Mouse (Mus musculus) MEL (cell line): ENCODE measurements at regions not wholly inside any gene's neighbourhood (a gene's known extent, or its start where the extent isn't known, plus 50 kb on each side); places are given as distances from the start of the nearest gene placed in this dataset.

Experiments
- DNase-seq: peaks from one replicate; pipeline ENCODE4 v3.0.0; 2011; ENCODE audit warnings: low read depth, low spot score
- H3K27ac ChIP-seq: 2 replicates; pipeline ENCODE4 v1.5.1; 2012; ENCODE audit warnings: low read depth, mild to moderate bottlenecking, control low read depth, low read length, moderate library complexity; ENCODE audit not compliant: control insufficient read depth
- H3K27me3 ChIP-seq, 2 experiments: fragments of 150-350 bp in 1 of 2; sonication (generic) in 1 of 2; 2 replicates each; pipeline ENCODE4 v1.6.1; 2012; ENCODE audit warnings: low read length in 2 of 2, mild to moderate bottlenecking in 2 of 2, improper control_type of control experiment in 1 of 2, moderate library complexity in 1 of 2; ENCODE audit not compliant: insufficient read depth in 2 of 2, control insufficient read depth in 1 of 2
- H3K36me3 ChIP-seq, 2 experiments: 2 replicates each; pipeline ENCODE4 v1.6.1; 2012 to 2014; ENCODE audit warnings: low read length in 2 of 2, improper control_type of control experiment in 1 of 2, inconsistent platforms in 1 of 2, mild to moderate bottlenecking in 1 of 2; ENCODE audit not compliant: insufficient read depth in 2 of 2, control insufficient read depth in 1 of 2
- H3K4me1 ChIP-seq, 2 experiments: fragments of 150-350 bp in 1 of 2; sonication (generic) in 1 of 2; 2 replicates each; pipeline ENCODE4 v1.6.1; 2012; ENCODE audit warnings: low read length in 2 of 2, improper control_type of control experiment in 1 of 2, mild to moderate bottlenecking in 1 of 2; ENCODE audit not compliant: insufficient read depth in 2 of 2, control insufficient read depth in 1 of 2
- H3K4me3 ChIP-seq, 2 experiments: fragments of 150-350 bp in 1 of 2; sonication (generic) in 1 of 2; 2 replicates each; pipeline ENCODE4 v1.5.1; 2012; ENCODE audit warnings: low read depth in 2 of 2, low read length in 2 of 2, mild to moderate bottlenecking in 2 of 2, moderate library complexity in 2 of 2, control low read depth in 1 of 2, improper control_type of control experiment in 1 of 2; ENCODE audit not compliant: control insufficient read depth in 1 of 2, insufficient read depth in 1 of 2
- H3K79me2 ChIP-seq: 2 replicates; pipeline ENCODE4 v1.6.1; 2012; ENCODE audit warnings: mild to moderate bottlenecking, low read length, moderate library complexity; ENCODE audit not compliant: control insufficient read depth, poor library complexity, insufficient read depth
- H3K9ac ChIP-seq: 2 replicates; pipeline ENCODE4 v1.6.1; 2012; ENCODE audit warnings: low read depth, mild to moderate bottlenecking, control low read depth, low read length, moderate library complexity; ENCODE audit not compliant: control insufficient read depth, poor library complexity, severe bottlenecking
- H3K9me3 ChIP-seq: fragments of 150-350 bp; sonication (generic); replicated peaks from 2 replicates; pipeline ENCODE4 v1.6.1; 2012; ENCODE audit warnings: mild to moderate bottlenecking, low read length, improper control_type of control experiment, moderate library complexity; ENCODE audit not compliant: insufficient read depth
- BHLHE40 ChIP-seq: IDR thresholded peaks from 2 replicates; pipeline ENCODE4 v1.6.1; 2012; ENCODE audit warnings: low read depth, mild to moderate bottlenecking, inconsistent platforms, low read length, improper control_type of control experiment, borderline replicate concordance
- CHD1 ChIP-seq: IDR thresholded peaks from 2 replicates; pipeline ENCODE4 v1.6.1; 2012; ENCODE audit warnings: low read depth, mild to moderate bottlenecking, inconsistent platforms, low read length, improper control_type of control experiment
- CTCF ChIP-seq, 3 experiments: IDR thresholded peaks in 2 of 3; conservative IDR thresholded peaks in 1 of 3; 2 replicates each; pipeline ENCODE4 v1.5.1; 2011 to 2012; ENCODE audit warnings: low read length in 3 of 3, low read depth in 2 of 3, mild to moderate bottlenecking in 2 of 3, improper control_type of control experiment in 1 of 3, inconsistent platforms in 1 of 3, mixed read lengths in 1 of 3, moderate library complexity in 1 of 3; ENCODE audit not compliant: control insufficient read depth in 1 of 3, insufficient read depth in 1 of 3, poor library complexity in 1 of 3, severe bottlenecking in 1 of 3
- ELF1 ChIP-seq: IDR thresholded peaks from 2 replicates; pipeline ENCODE4 v1.6.1; 2014; ENCODE audit warnings: low read depth, mild to moderate bottlenecking, inconsistent platforms, low read length, improper control_type of control experiment, moderate library complexity
- EP300 ChIP-seq, 2 experiments: IDR thresholded peaks; 2 replicates each; pipeline ENCODE4 v1.6.1; 2011; ENCODE audit warnings: improper control_type of control experiment in 2 of 2, low read length in 2 of 2, low read depth in 1 of 2, mild to moderate bottlenecking in 1 of 2
- ETS1 ChIP-seq: IDR thresholded peaks from 2 replicates; pipeline ENCODE4 v1.6.1; 2012; ENCODE audit warnings: low read depth, mild to moderate bottlenecking, inconsistent platforms, low read length, improper control_type of control experiment, moderate library complexity
- GABPA ChIP-seq: IDR thresholded peaks from 2 replicates; pipeline ENCODE4 v1.6.1; 2012; ENCODE audit warnings: low read depth, mild to moderate bottlenecking, inconsistent platforms, low read length, improper control_type of control experiment, moderate library complexity
- GATA1 ChIP-seq: IDR thresholded peaks from 2 replicates; pipeline ENCODE4 v1.6.1; 2011; ENCODE audit warnings: low read depth, low read length, improper control_type of control experiment
- HCFC1 ChIP-seq: IDR thresholded peaks from 2 replicates; pipeline ENCODE4 v1.6.1; 2012; ENCODE audit warnings: low read depth, mild to moderate bottlenecking, inconsistent platforms, low read length, improper control_type of control experiment, moderate library complexity
- JUND ChIP-seq: IDR thresholded peaks from 2 replicates; pipeline ENCODE4 v1.6.1; 2011; ENCODE audit warnings: low read depth, mild to moderate bottlenecking, improper control_type of control experiment, low read length
- KAT2A ChIP-seq: conservative IDR thresholded peaks from 2 replicates; pipeline ENCODE4 v1.6.1; 2012; ENCODE audit warnings: low read depth, low read length, improper control_type of control experiment, inconsistent platforms
- MAFK ChIP-seq: IDR thresholded peaks from 2 replicates; pipeline ENCODE4 v1.6.1; 2011; ENCODE audit warnings: low read depth, mild to moderate bottlenecking, low read length, improper control_type of control experiment, borderline replicate concordance
- MXI1 ChIP-seq: IDR thresholded peaks from 2 replicates; pipeline ENCODE4 v1.6.1; 2011; ENCODE audit warnings: mild to moderate bottlenecking, low read depth, low read length, improper control_type of control experiment
- MYB ChIP-seq: IDR thresholded peaks from 2 replicates; pipeline ENCODE4 v1.6.1; 2011; ENCODE audit warnings: mild to moderate bottlenecking, low read depth, low read length, improper control_type of control experiment
- NELFE ChIP-seq: IDR thresholded peaks from 2 replicates; pipeline ENCODE4 v1.6.1; 2011; ENCODE audit warnings: low read depth, low read length, improper control_type of control experiment
- POLR2A ChIP-seq, 2 experiments: IDR thresholded peaks; 2 replicates each; pipeline ENCODE4 v1.6.1; 2011 to 2012; ENCODE audit warnings: low read length in 2 of 2, mild to moderate bottlenecking in 2 of 2, control low read depth in 1 of 2, improper control_type of control experiment in 1 of 2, low read depth in 1 of 2, moderate library complexity in 1 of 2; ENCODE audit not compliant: control insufficient read depth in 1 of 2, insufficient read depth in 1 of 2, poor library complexity in 1 of 2
- POLR2AphosphoS5 ChIP-seq: IDR thresholded peaks from 2 replicates; pipeline ENCODE4 v1.6.1; 2012; ENCODE audit warnings: low read depth, borderline replicate concordance, mild to moderate bottlenecking, inconsistent platforms, low read length, moderate library complexity, mixed read lengths
- RAD21 ChIP-seq: IDR thresholded peaks from 2 replicates; pipeline ENCODE4 v1.6.1; 2011; ENCODE audit warnings: mild to moderate bottlenecking, low read depth, low read length, improper control_type of control experiment
- RCOR1 ChIP-seq: IDR thresholded peaks from 2 replicates; pipeline ENCODE4 v1.6.1; 2012; ENCODE audit warnings: low read depth, mild to moderate bottlenecking, inconsistent platforms, low read length, improper control_type of control experiment
- SMC3 ChIP-seq: IDR thresholded peaks from 2 replicates; pipeline ENCODE4 v1.6.1; 2011; ENCODE audit warnings: low read depth, low read length, improper control_type of control experiment
- TAL1 ChIP-seq: IDR thresholded peaks from 2 replicates; pipeline ENCODE4 v1.6.1; 2012; ENCODE audit warnings: mild to moderate bottlenecking, inconsistent platforms, low read length, moderate library complexity, mixed read lengths
- TCF12 ChIP-seq: IDR thresholded peaks from 2 replicates; pipeline ENCODE4 v1.6.1; 2014; ENCODE audit warnings: low read depth, mild to moderate bottlenecking, inconsistent platforms, low read length, improper control_type of control experiment, moderate library complexity
- UBTF ChIP-seq: IDR thresholded peaks from 2 replicates; pipeline ENCODE4 v1.6.1; 2012; ENCODE audit warnings: low read depth, mild to moderate bottlenecking, inconsistent platforms, low read length, improper control_type of control experiment, moderate library complexity, borderline replicate concordance; ENCODE audit not compliant: insufficient read depth
- USF2 ChIP-seq, 2 experiments: IDR thresholded peaks; 2 replicates each; pipeline ENCODE4 v1.6.1; 2011 to 2012; ENCODE audit warnings: improper control_type of control experiment in 2 of 2, low read length in 2 of 2, borderline replicate concordance in 1 of 2, inconsistent platforms in 1 of 2, low read depth in 1 of 2, mild to moderate bottlenecking in 1 of 2; ENCODE audit not compliant: insufficient read depth in 1 of 2
- ZC3H11A ChIP-seq: IDR thresholded peaks from 2 replicates; pipeline ENCODE4 v1.6.1; 2012; ENCODE audit warnings: low read depth, mild to moderate bottlenecking, inconsistent platforms, low read length, improper control_type of control experiment
- ZKSCAN1 ChIP-seq: IDR thresholded peaks from 2 replicates; pipeline ENCODE4 v1.6.1; 2012; ENCODE audit warnings: low read depth, mild to moderate bottlenecking, inconsistent platforms, low read length, improper control_type of control experiment, moderate library complexity

- Histone ChIP-seq H3K9me3 (no peaks in the 10 kb centered on the region), H3K27me3 (no peaks in the 10 kb centered on the region), H3K79me2 (no peaks in the 10 kb centered on the region), H3K4me3 (no peak overlapping the region), H3K9ac (no peak overlapping the region)
- DNase-seq = no peak
- TF ChIP-seq ZKSCAN1 (no peak), TCF12 (no peak), JUND (no peak), CTCF (IDR thresholded peaks at IDR 0.05 in 2 of 3, conservative IDR thresholded peaks at IDR 0.05 in 1 of 3; ENCODE audit: control insufficient read depth in 1 of 3, insufficient read depth in 1 of 3, low read depth in 2 of 3, low read length in 3 of 3, poor library complexity in 1 of 3, severe bottlenecking in 1 of 3) (no peak), USF2 (IDR thresholded peaks at IDR 0.05; ENCODE audit: borderline replicate concordance in 1 of 2, insufficient read depth in 1 of 2, low read depth in 1 of 2, low read length in 2 of 2) (no peak), CHD1 (no peak), GATA1 (no peak), MYB (no peak), HCFC1 (no peak), ELF1 (no peak), KAT2A (no peak), MXI1 (no peak), BHLHE40 (no peak), RAD21 (no peak), UBTF (no peak), SMC3 (no peak)
- TF ChIP-seq, all 39 proteins: peak for 0
- H3K4me1 ChIP-seq = no peaks in the 10 kb centered on the region
- H3K36me3 ChIP-seq = no peaks in the 10 kb centered on the region
- H3K27ac ChIP-seq = no peak overlapping the region
These were observed 121.3 kb downstream of the Mat2b start for GRCm38 (mm10) chr11:40573758-40574139.

DNA sequence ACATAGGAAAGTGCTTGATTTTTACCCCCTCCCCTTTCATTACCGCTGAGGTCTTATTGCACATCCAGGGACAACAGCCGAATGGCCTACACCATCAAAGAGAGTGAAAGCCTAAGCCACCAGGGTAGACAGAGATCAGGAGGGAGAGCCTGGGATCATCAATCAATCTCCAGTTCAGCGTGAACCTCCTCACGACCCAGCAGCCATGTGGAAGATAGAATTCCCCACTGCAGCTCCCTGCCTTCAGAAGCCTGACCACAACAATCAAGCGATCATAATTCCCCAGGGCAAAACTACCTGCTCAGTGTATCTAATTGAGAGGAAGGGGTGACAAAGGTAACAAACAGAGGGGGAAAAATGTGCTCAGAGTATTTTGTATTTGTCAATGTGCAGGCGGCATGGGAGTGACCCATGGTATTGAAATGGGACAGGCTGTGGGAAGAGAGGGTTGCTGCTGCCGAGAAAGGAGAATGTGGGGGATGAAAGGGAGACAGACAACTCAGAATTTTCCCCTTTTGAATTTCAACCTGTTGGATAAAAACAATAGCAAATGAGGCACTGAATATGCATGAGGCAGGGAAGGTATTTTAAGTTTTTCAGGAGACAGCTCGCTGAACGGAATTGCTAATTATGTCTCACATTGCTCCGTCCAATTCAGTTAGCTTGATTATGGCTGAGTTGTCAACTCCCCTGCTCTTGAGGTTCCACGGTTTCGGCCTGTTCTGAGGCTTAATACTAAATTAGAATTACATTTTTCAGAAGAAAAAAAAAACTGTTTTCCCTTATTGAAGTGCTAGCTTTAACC is 121.8 kb downstream of the Mat2b start:
- no peak overlapping the region for H3K4me3 ChIP-seq
- H3K9ac ChIP-seq = no peak overlapping the region
- no peaks in the 10 kb centered on the region for H3K9me3 ChIP-seq
- no peaks in the 10 kb centered on the region for H3K79me2 ChIP-seq
- no peaks in the 10 kb centered on the region for H3K27me3 ChIP-seq
- H3K36me3 ChIP-seq = no peaks in the 10 kb centered on the region
- TF ChIP-seq POLR2A (IDR thresholded peaks at IDR 0.05; ENCODE audit: control insufficient read depth in 1 of 2, insufficient read depth in 1 of 2, low read depth in 1 of 2, low read length in 2 of 2, poor library complexity in 1 of 2) = no peak
- TF ChIP-seq ZC3H11A = no peak
- no peak for TF ChIP-seq UBTF
- no peak for TF ChIP-seq EP300 (IDR thresholded peaks at IDR 0.05; ENCODE audit: low read depth in 1 of 2, low read length in 2 of 2)
- no peak for TF ChIP-seq HCFC1
- TF ChIP-seq ZKSCAN1 = no peak
- TF ChIP-seq GABPA = no peak
- no peak for TF ChIP-seq JUND
- no peak for TF ChIP-seq BHLHE40
- TF ChIP-seq RCOR1 = no peak
- TF ChIP-seq MAFK = no peak
- no peak for TF ChIP-seq NELFE
- TF ChIP-seq ETS1 = no peak
- no peak for TF ChIP-seq KAT2A
- no peak for TF ChIP-seq POLR2AphosphoS5
- TF ChIP-seq TAL1 = no peak
- no peak overlapping the region for H3K27ac ChIP-seq
- no peaks in the 10 kb centered on the region for H3K4me1 ChIP-seq
- DNase-seq = no peak
